Mouse (Mus musculus): ENCODE results near the gene Smarcad1.

DNA sequence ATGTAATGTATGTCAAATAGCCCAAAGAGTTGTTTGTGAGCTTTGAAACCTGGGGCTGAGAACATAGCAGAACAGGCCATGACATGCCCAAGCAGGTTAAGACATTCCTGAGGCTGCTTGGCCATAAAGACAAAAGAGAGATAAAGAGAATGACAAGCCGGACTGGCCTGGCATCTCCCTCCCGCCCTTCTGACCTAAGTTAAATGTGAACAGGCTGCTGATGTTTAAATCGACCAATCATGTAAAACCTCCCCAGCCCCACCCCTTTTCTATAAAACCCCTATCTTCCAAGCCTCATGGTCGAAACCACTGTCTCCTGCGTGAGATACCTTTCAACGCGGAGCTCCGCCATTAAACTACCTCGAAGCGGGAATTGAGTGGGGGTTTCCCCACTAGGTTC lies 24.8 kb upstream of the Smarcad1 start:
- TF ChIP-seq CTCF (IDR thresholded peaks at IDR 0.05; ENCODE audit: insufficient read depth, low read depth, low read length) (no peak), POLR2A (IDR thresholded peaks at IDR 0.05; ENCODE audit: insufficient read depth, low read depth, low read length) (no peak)
